Comparison of ENCODE assay signal across 31 mouse cellular contexts in the genomic region with DNA sequence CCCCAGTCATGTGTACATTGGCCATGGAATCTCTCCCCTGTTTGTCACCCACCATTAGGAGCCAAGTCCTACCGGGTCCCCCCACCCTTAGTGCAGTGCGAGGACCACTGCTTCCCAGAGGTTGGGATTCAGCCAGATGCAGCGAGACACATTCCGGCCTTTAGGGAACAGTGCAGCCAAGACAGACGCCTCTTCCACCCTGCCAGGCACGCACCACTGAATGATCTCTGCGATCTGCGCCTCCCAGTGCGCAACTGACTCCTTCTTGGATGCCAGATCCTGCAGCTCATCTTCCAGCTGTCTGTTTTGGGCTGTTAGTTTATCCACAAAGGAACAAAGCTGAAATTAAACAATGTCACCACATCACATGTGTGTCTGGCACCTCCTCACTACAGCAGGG. TPM values are rescaled to one million over a fixed set of nuclear protein-coding genes. Genes with fewer than 3 reads are reported as not detected.
"Had no signal": no experiment of that assay in that cellular context is flagged by ENCODE, and none has a peak within 500 bp of the region (broad histone marks: within the 10 kb centered on the region; RNA-seq: fewer than 3 reads in every experiment).

No protein-coding gene starts in this region.

- DNase-seq: left cerebral cortex, postnatal 4 days; liver; liver, embryonic 13.5 days; liver, postnatal 0 days; lung, embryonic 14.5 days; lung, postnatal 14 days; lung, postnatal 36 days; midbrain, embryonic 14.5 days had no signal

- H3K4me1 ChIP-seq: limb, embryonic 10.5 days; limb, embryonic 12.5 days; limb, embryonic 13.5 days; limb, embryonic 15.5 days; liver, embryonic 12.5 days; liver, embryonic 13.5 days; liver, embryonic 15.5 days; midbrain, embryonic 10.5 days; midbrain, embryonic 12.5 days; midbrain, embryonic 13.5 days; midbrain, embryonic 15.5 days; neural tube, embryonic 12.5 days had no signal

- H3K4me3 ChIP-seq: left cerebral cortex, adult 2 months; limb, embryonic 10.5 days; limb, embryonic 12.5 days; limb, embryonic 13.5 days; limb, embryonic 15.5 days; liver, embryonic 12.5 days; liver, embryonic 13.5 days; liver, embryonic 15.5 days; lung, embryonic 15.5 days; midbrain, embryonic 10.5 days; midbrain, embryonic 12.5 days; midbrain, embryonic 13.5 days; midbrain, embryonic 15.5 days; myocyte; neural tube, embryonic 12.5 days had no signal

- H3K9ac ChIP-seq: limb, embryonic 12.5 days; limb, embryonic 13.5 days; limb, embryonic 15.5 days; liver, embryonic 12.5 days; liver, embryonic 13.5 days; liver, embryonic 14.5 days; liver, embryonic 15.5 days; liver, postnatal 0 days; lung, embryonic 14.5 days; lung, embryonic 15.5 days; midbrain, embryonic 12.5 days; midbrain, embryonic 13.5 days; midbrain, embryonic 15.5 days; neural tube, embryonic 12.5 days had no signal

- H3K27me3 ChIP-seq: limb, embryonic 12.5 days; limb, embryonic 13.5 days; limb, embryonic 15.5 days; liver, embryonic 12.5 days; liver, embryonic 13.5 days; liver, embryonic 15.5 days; lung, embryonic 15.5 days; midbrain, embryonic 12.5 days; midbrain, embryonic 13.5 days; midbrain, embryonic 15.5 days; neural tube, embryonic 12.5 days had no signal

- H3K9me3 ChIP-seq: limb, embryonic 10.5 days; limb, embryonic 12.5 days; limb, embryonic 13.5 days; limb, embryonic 15.5 days; liver, embryonic 12.5 days; liver, embryonic 13.5 days; liver, embryonic 15.5 days; lung, embryonic 15.5 days; midbrain, embryonic 10.5 days; midbrain, embryonic 12.5 days; midbrain, embryonic 13.5 days; midbrain, embryonic 15.5 days; neural tube, embryonic 12.5 days had no signal

- H3K27ac ChIP-seq: left cerebral cortex, adult 2 months; limb, embryonic 10.5 days; limb, embryonic 12.5 days; limb, embryonic 13.5 days; limb, embryonic 15.5 days; liver, embryonic 12.5 days; liver, embryonic 13.5 days; liver, embryonic 14.5 days; liver, embryonic 15.5 days; lung, embryonic 15.5 days; macrophage; midbrain, embryonic 10.5 days; midbrain, embryonic 12.5 days; midbrain, embryonic 13.5 days; midbrain, embryonic 15.5 days; neural tube, embryonic 12.5 days had no signal

- H3K4me2 ChIP-seq: limb, embryonic 12.5 days; limb, embryonic 13.5 days; limb, embryonic 15.5 days; liver, embryonic 11.5 days; liver, embryonic 12.5 days; liver, embryonic 13.5 days; liver, embryonic 15.5 days; lung, embryonic 14.5 days; lung, embryonic 15.5 days; midbrain, embryonic 11.5 days; midbrain, embryonic 12.5 days; midbrain, embryonic 13.5 days; midbrain, embryonic 15.5 days; neural tube, embryonic 12.5 days had no signal

- ATAC-seq: liver, embryonic 12.5 days; liver, postnatal 0 days; lung, postnatal 0 days; midbrain, embryonic 13.5 days; midbrain, embryonic 15.5 days; midbrain, embryonic 16.5 days had no signal

RNA-seq across cellular contexts. Expression of a gene that starts 46.8 kb away (rescaled TPM):
- total RNA-seq: megakaryocyte progenitor cell, adult 5-6 weeks; monocyte, adult 5-6 weeks had no signal
- polyA plus RNA-seq: macrophage; neural tube, embryonic 11.5 days had no signal
